Mouse (Mus musculus): ENCODE measurements around the gene Tial1. TPM values are rescaled to one million over a fixed set of nuclear protein-coding genes. Genes with fewer than 3 reads are reported as not detected.

Gene Tial1
- polyA plus RNA-seq (2016; fragmentation: Nextera tagmentation; extraction: Ambion mirVana), result 17.9 and 18.2 TPM in 2 replicates

DNA sequence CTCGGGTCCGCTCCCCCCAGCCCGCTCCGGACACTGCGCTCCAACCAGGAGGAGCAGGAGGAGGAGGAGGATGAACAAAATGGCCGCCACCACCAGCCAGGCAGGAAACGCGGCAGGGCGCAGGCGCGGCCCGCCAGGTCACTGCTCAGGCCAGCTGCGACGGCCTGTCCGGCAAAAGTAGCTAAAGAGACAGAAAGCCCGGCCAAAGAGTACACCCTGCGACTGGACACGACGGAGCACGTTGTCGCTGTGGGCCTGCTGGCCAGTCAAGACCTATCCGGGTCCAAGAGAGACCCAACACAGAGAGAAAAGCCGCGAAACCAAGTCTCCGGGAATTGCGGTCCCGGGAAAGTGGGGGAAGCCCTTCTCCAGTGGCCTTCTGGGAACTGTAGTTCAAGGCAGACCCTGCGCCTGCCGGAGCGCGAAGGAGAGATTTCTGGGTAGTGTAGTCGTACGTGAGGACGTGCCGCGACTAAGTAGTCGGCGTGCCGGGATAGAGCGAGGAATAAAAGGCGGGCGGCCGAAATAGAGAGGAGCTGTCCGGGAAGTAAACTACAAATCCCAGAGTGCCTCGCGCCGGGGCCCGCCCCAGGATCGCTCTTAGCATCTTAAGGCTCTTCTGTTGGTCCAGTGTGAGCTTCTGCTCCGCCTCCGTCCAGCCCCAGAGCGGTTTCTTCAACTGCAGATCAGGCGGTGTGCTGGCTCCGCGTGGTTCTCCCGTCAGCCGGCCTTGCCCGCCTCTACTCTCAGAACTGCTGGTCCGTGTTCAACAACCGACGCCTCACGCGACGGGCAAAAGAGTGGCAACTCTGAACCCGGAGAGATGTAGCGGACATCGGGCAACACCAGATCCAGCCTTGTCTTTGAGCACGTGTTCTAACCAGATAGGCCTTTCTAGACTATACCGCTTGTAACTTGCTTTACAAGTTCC is at the start of gene Tial1:
Gene Tial1 (minus strand): TSS at position 433 of the 931 bp plus-strand sequence.
- WGBS (ENCODE audit: insufficient replicate concordance), result under 1% methylated on average over 67 of the region's 69 CpGs
- Histone ChIP-seq H3K4me1 (peaks cover 27% of the 10 kb centered on the region), H3K9me3 (replicated peaks) (no peaks in the 10 kb centered on the region), H3K9ac (peak within 1 kb of the TSS; percentile 92), H3K27ac (peak within 1 kb of the TSS; percentile 97), H3K4me3 (peak within 1 kb of the TSS; percentile 98), H3K27me3 (replicated peaks) (no peaks in the 10 kb centered on the region), H3K36me3 (no peaks in the 10 kb centered on the region), H3K4me2 (peak within 1 kb of the TSS; percentile 76)
- peak; percentile 96 for ATAC-seq

DNA sequence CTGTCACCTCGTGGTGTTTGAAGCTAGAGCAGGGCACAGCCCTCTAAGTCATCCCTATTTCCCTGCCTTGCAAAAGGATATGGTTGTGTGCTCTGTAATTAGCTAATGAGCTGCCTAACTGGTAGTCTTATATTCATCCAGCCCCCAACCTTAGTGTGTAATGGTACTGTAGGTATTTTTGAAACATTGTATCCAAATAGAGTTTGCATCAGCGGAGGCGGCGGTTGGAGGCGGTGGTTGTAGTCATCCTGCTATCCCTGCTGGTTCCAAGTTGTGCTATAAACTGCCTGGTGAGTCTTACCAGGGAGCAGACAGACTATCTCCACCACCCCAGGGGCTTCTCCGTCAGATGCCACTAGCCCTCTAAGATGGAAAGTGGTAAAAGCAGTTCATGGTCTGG is 42.6 kb upstream of the Tial1 start:
- Histone ChIP-seq H3K4me1 (no peaks in the 10 kb centered on the region), H3K36me3 (no peaks in the 10 kb centered on the region), H3K9me3 (replicated peaks) (no peaks in the 10 kb centered on the region), H3K4me2 (no peak overlapping the region), H3K4me3 (no peak overlapping the region), H3K27me3 (replicated peaks) (no peaks in the 10 kb centered on the region), H3K27ac (no peak overlapping the region), H3K9ac (no peak overlapping the region)
- WGBS (ENCODE audit: insufficient replicate concordance), result 74% methylated on average over 6 of the region's 6 CpGs
- ATAC-seq, result no peak

DNA sequence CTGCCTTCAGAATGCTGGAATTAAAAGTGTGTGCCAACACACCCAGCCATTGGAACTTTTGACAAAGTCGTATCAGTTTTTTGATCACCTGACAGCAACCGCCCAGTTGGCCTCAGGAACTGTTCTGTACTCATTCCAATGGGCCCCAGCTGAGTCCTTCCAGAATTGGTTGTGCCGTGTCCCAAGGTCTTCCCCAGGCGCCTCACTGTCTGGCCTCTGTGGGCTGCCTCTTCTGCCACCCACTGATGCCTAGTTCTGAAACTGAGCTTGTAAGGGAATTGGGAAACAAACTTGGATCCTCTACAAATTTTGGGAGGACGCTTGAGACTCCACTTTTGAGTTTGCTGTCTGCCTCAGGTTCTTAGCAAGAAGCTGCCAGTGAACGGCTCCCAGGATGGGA is 38.3 kb upstream of the Tial1 start:
- Histone ChIP-seq H3K27ac (no peak overlapping the region), H3K36me3 (no peaks in the 10 kb centered on the region), H3K27me3 (replicated peaks) (no peaks in the 10 kb centered on the region), H3K9me3 (replicated peaks) (no peaks in the 10 kb centered on the region), H3K9ac (no peak overlapping the region), H3K4me2 (no peak overlapping the region), H3K4me3 (no peak overlapping the region), H3K4me1 (peaks cover 2% of the 10 kb centered on the region)
- WGBS (ENCODE audit: insufficient replicate concordance), result 68% methylated on average over 6 of the region's 6 CpGs
- no peak for ATAC-seq

- H3K9me3 ChIP-seq (replicated peaks), result no peaks in the 10 kb centered on the region
- H3K4me3 ChIP-seq, result no peak overlapping the region
- H3K4me1 ChIP-seq, result peaks cover 9% of the 10 kb centered on the region
- H3K9ac ChIP-seq, result no peak overlapping the region
- ATAC-seq, result peak; percentile 49
- no peaks in the 10 kb centered on the region for H3K36me3 ChIP-seq
- no peaks in the 10 kb centered on the region for H3K27me3 ChIP-seq (replicated peaks)
- WGBS (ENCODE audit: insufficient replicate concordance), result 71% methylated on average over 5 of the region's 5 CpGs
- no peak overlapping the region for H3K27ac ChIP-seq
- H3K4me2 ChIP-seq, result no peak overlapping the region
These were observed 33.0 kb upstream of the Tial1 start for GRCm38 (mm10) chr7:128494546-128494945.

DNA sequence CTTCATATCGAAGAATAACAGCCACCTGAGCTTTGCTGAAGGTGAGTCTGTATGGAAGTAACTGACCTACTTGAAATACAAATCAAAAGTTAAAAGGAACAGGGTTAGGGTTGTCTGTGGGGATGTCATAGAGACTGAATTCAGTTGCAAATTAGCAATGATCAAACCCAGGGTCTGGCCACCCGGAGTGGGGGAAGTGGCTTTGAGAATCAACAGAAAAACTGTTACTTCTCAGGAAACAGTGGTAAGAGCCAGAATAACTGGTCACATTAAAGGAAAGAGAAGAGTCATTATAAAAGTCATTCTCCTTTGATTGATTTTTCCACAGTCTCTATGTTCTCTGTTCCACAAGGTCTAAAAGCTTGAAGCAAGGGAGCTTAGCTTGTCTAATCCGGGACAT is 27.5 kb upstream of the Tial1 start:
- peaks cover 9% of the 10 kb centered on the region for H3K9me3 ChIP-seq (replicated peaks)
- WGBS (ENCODE audit: insufficient replicate concordance), result 80% methylated on average over 3 of the region's 3 CpGs
- no peaks in the 10 kb centered on the region for H3K4me1 ChIP-seq
- H3K36me3 ChIP-seq, result no peaks in the 10 kb centered on the region
- no peak for ATAC-seq
- no peak overlapping the region for H3K27ac ChIP-seq
- no peak overlapping the region for H3K9ac ChIP-seq
- H3K4me3 ChIP-seq, result no peak overlapping the region
- H3K4me2 ChIP-seq, result no peak overlapping the region
- H3K27me3 ChIP-seq (replicated peaks), result no peaks in the 10 kb centered on the region

GRCm38 (mm10) chr7:128474322-128474721 is 12.8 kb upstream of the Tial1 start:
- H3K9ac ChIP-seq, result no peak overlapping the region
- H3K27me3 ChIP-seq (replicated peaks), result no peaks in the 10 kb centered on the region
- H3K4me2 ChIP-seq, result no peak overlapping the region
- WGBS (ENCODE audit: insufficient replicate concordance), result 53% methylated on average over 10 of the region's 10 CpGs
- H3K9me3 ChIP-seq (replicated peaks), result no peaks in the 10 kb centered on the region
- no peak for ATAC-seq
- no peak overlapping the region for H3K4me3 ChIP-seq
- H3K36me3 ChIP-seq, result no peaks in the 10 kb centered on the region
- no peak overlapping the region for H3K27ac ChIP-seq
- H3K4me1 ChIP-seq, result no peaks in the 10 kb centered on the region

DNA sequence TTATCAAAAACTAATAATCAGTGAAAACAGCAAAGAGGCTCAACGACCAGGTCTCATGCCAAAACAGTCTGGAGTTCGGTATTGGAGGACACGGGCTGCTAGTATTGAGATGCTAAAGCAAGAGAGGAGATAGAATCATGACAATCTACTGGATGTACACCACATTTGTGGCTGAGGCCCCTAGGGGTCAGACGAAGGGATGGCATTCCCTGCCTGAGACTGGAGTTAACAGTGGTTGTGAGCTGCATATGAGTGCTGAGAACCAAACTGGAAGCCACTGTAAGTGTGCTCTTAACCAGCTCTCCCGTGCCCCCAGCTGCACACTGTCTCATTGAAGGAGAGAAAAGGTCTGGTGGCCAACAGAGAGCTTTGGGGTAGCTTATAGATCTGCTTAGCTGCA is 889 bp upstream of the Tial1 start:
- H3K9ac ChIP-seq, result peak overlapping the region; percentile 92
- peaks cover 25% of the 10 kb centered on the region for H3K4me1 ChIP-seq
- peak overlapping the region; percentile 98 for H3K4me3 ChIP-seq
- H3K36me3 ChIP-seq, result no peaks in the 10 kb centered on the region
- peak overlapping the region; percentile 97 for H3K27ac ChIP-seq
- ATAC-seq, result no peak
- 44% methylated on average over 5 of the region's 5 CpGs for WGBS (ENCODE audit: insufficient replicate concordance)
- no peaks in the 10 kb centered on the region for H3K9me3 ChIP-seq (replicated peaks)
- peak overlapping the region; percentile 76 for H3K4me2 ChIP-seq
- H3K27me3 ChIP-seq (replicated peaks), result no peaks in the 10 kb centered on the region

DNA sequence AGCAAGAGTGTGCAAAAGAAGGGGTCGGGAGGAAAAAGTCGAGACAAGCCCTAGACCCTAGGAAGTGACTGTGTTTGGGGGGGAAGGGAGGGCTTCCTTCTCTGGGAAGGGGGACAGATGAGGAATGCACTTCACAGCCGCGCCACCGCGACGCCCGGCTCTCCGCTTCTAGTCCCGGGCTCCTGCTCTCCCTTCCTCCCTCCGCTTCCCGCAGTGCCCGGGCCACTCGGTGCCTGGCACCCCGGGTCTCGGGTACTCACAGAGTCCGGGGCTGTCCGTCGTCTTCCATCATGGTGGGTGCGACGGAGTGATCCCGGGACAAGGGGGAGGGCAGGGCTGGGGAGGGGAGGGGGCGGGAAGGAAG is 670 bp downstream of the Tial1 start:
- Histone ChIP-seq H3K4me1 (peaks cover 33% of the 10 kb centered on the region), H3K4me3 (peak overlapping the region; percentile 98), H3K27ac (peak overlapping the region; percentile 97), H3K4me2 (peak overlapping the region; percentile 76), H3K27me3 (replicated peaks) (no peaks in the 10 kb centered on the region), H3K9me3 (replicated peaks) (no peaks in the 10 kb centered on the region), H3K36me3 (no peaks in the 10 kb centered on the region), H3K9ac (peak overlapping the region; percentile 92)
- peak; percentile 3 for ATAC-seq
- WGBS (ENCODE audit: insufficient replicate concordance), result 0% methylated on average over 21 of the region's 23 CpGs

GRCm38 (mm10) chr7:128460131-128460864 is 1.2 kb downstream of the Tial1 start:
- under 1% methylated on average over 36 of the region's 36 CpGs for WGBS (ENCODE audit: insufficient replicate concordance)
- Histone ChIP-seq H3K9ac (peak overlapping the region; percentile 92), H3K36me3 (no peaks in the 10 kb centered on the region), H3K4me1 (peaks cover 34% of the 10 kb centered on the region), H3K4me3 (peak overlapping the region; percentile 98), H3K27ac (peak overlapping the region; percentile 97), H3K4me2 (peak overlapping the region; percentile 76), H3K9me3 (replicated peaks) (no peaks in the 10 kb centered on the region), H3K27me3 (replicated peaks) (no peaks in the 10 kb centered on the region)
- ATAC-seq, result no peak; the same call in 1 of the 2 replicates

DNA sequence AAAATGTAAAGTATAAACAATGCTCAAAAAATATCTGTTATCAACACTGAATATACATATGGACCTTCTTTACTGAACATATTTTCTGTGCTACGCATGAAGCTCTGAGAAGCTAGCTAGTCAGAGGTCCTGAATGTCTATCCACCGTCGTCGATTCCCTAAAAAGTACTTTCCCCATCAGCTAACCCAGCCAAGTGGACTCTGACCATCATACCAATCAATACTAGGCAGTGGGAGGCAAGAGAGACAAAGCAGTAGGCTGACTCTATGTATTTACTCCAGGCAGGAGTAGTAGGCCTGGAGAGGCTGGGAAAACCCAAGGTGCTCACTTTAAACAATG is 1.8 kb downstream of the Tial1 start:
- Histone ChIP-seq H3K27me3 (replicated peaks) (no peaks in the 10 kb centered on the region), H3K4me2 (peak overlapping the region; percentile 76), H3K4me3 (peak overlapping the region; percentile 98), H3K9me3 (replicated peaks) (no peaks in the 10 kb centered on the region), H3K4me1 (peaks cover 34% of the 10 kb centered on the region), H3K36me3 (peaks cover 5% of the 10 kb centered on the region), H3K9ac (peak overlapping the region; percentile 92), H3K27ac (peak overlapping the region; percentile 97)
- WGBS (ENCODE audit: insufficient replicate concordance), result 11% methylated on average over 4 of the region's 4 CpGs
- no peak for ATAC-seq

DNA sequence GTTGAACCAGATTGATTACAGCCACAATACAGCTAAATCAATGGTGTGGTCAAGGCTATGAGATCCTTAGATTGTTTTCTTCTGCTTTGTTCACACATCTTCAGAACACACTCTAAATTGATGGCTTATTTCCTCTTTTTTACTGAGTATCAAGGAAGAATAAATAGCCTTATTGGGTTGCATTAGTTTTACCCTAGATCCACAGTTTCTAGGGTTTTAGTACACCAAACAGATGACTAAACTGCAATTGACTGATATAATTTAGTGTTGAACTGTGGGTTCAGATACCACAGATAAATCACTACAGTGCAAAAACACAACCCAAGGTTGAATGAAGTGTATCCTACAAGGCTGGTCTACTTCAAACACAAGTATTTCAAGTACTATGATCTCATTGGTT is 3.5 kb downstream of the Tial1 start:
- Histone ChIP-seq H3K36me3 (peaks cover 23% of the 10 kb centered on the region), H3K4me2 (peak overlapping the region; percentile 16; the same call in 1 of the 2 replicates), H3K9ac (no peak overlapping the region), H3K4me3 (no peak overlapping the region), H3K27ac (no peak overlapping the region), H3K4me1 (peaks cover 33% of the 10 kb centered on the region), H3K9me3 (replicated peaks) (no peaks in the 10 kb centered on the region), H3K27me3 (replicated peaks) (no peaks in the 10 kb centered on the region)
- no peak for ATAC-seq

- ATAC-seq, result no peak
- Histone ChIP-seq H3K36me3 (peaks cover 73% of the 10 kb centered on the region), H3K9me3 (replicated peaks) (no peaks in the 10 kb centered on the region), H3K27ac (no peak overlapping the region), H3K4me2 (no peak overlapping the region), H3K9ac (no peak overlapping the region), H3K4me3 (no peak overlapping the region), H3K27me3 (replicated peaks) (no peaks in the 10 kb centered on the region), H3K4me1 (peaks cover 12% of the 10 kb centered on the region)
- WGBS (ENCODE audit: insufficient replicate concordance), result 98% methylated on average over 1 of the region's 1 CpGs
These were observed 8.8 kb downstream of the Tial1 start for GRCm38 (mm10) chr7:128452731-128453130.

Data from liver, embryonic 12.5 days (tissue).